Mouse (Mus musculus): ENCODE measurements around the gene Tesk1.

DNA sequence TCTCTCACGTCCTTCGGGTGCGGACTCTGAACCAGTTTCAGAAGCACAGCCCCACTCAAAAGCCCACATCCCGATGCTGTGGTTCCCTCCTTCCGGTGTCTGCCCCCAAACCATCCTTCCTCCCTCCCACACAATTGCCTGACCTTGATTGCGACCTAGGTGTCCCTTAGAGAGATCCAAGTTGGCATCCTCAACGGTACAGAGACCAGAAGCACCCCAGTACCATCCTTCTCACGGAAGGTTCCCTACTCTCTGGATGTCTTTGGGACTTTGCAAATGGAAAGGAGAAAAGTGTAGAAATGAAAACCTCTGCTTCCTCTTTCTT, 36.8 kb downstream of the Tesk1 start:
- TF ChIP-seq CTCF (IDR thresholded peaks at IDR 0.05; ENCODE audit: borderline replicate concordance, insufficient read depth, low read depth, low read length) = no peak
- TF ChIP-seq POLR2A (IDR thresholded peaks at IDR 0.05; ENCODE audit: borderline replicate concordance, insufficient read depth, low read length) = no peak
